Mouse (Mus musculus): ENCODE measurements around the gene Gm10226. TPM values are rescaled to one million over a fixed set of nuclear protein-coding genes. Genes with fewer than 3 reads are reported as not detected.

Gene Gm10226
- 0.68 TPM in 1 of 2 replicates, not detected in the other for polyA plus RNA-seq (2012)

DNA sequence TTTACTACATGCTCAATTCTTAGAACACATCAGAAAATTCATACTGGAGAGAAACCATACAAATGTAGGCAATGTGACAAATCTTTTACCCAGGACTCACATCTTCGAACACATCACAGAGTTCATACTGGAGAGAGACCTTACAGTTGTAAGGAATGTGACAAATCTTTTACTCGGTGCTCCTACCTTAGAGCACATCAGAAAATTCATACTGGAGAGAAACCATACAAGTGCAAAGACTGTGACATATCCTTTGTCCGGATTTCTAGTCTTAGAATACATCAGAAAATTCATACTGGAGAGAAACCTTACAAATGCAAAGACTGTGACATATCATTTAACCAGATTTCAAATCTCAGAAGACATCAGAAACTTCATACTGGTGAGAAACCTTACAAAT, at the start of gene Gm10226:
TSS of gene Gm10226 (plus strand) at position 301 of the 400 bp plus-strand sequence.

DNA sequence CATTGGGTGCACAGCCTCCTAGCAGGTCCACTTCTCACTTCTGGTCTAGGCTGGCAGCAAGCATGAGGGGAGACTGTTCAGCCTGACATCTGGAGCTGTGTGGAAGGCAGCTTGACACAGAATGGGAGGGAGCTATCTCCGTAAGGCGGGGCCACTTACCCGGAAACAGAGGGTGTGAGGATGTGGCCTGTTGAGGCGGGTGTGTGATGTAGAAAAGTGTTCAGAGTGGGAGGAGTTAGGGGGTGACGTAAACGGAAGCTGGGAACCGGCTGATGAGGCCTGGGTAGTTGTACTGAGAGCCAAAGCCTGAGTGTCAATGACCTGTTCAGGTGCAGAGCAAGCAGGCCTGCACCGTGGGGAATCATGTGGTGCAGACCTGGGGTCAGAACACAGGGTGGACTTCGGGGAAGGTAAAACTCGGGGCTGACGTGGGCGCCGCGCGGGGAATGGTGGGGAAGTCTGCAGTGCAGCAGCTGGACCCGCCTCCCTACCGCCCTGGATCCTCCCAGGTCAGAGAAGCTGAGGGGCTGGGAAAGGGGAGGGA, 41.2 kb upstream of the Gm10226 start, which contains the start of gene Zfp983:
TSS of gene Zfp983 (plus strand) at position 261 of the 544 bp plus-strand sequence.

GRCm38 (mm10) chr17:21707343-21707996, 15.8 kb downstream of the Gm10226 start, which contains the start of gene Zfp760:
Gene Zfp760, plus strand, starts transcription at chr17:21707741.

GRCm38 (mm10) chr17:21730495-21730894, 38.8 kb downstream of the Gm10226 start, which contains the start of gene Zfp229:
Gene Zfp229, plus strand, starts transcription at chr17:21730795.

Other genes with a start within 250 kb of the Gm10226 start
- 0.84 and 0.86 TPM in 2 replicates for gene Zfp51, start 241.5 kb upstream of the Gm10226 start, polyA plus RNA-seq (2012)
- gene Zfp53, start 202.9 kb upstream of the Gm10226 start, polyA plus RNA-seq (2012): 4.2 TPM in 2 replicates
- gene Zfp52, start 156.3 kb upstream of the Gm10226 start, polyA plus RNA-seq (2012): 2.5 and 2.9 TPM in 2 replicates
- gene Zfp948, start 124.9 kb upstream of the Gm10226 start, polyA plus RNA-seq (2012): 0.18 and 0.23 TPM in 2 replicates
- 0.28 and 0.31 TPM in 2 replicates for gene Zfp983, start 41.2 kb upstream of the Gm10226 start, polyA plus RNA-seq (2012)
- 0.14 and 0.21 TPM in 2 replicates for gene Zfp760, start 15.9 kb downstream of the Gm10226 start, polyA plus RNA-seq (2012)
- 1.0 and 2.9 TPM in 2 replicates for gene Zfp229, start 38.9 kb downstream of the Gm10226 start, polyA plus RNA-seq (2012)
- gene Zfp820, start 153.9 kb downstream of the Gm10226 start, polyA plus RNA-seq (2012): 0.29 and 0.50 TPM in 2 replicates
- gene Zfp995, start 218.1 kb downstream of the Gm10226 start, polyA plus RNA-seq (2012): 0.29 and 0.75 TPM in 2 replicates

All from megakaryocyte-erythroid progenitor cell, adult 5 weeks (primary cell).